Mouse (Mus musculus) kidney, postnatal 36 days (tissue): ENCODE data around the gene Mid1.

Experiments used
- DNase-seq, 2 experiments: peaks; one replicate each; pipeline ENCODE4 v3.0.0; 2021 to 2022; ENCODE audit warnings: mixed read lengths in 2 of 2

Gene Mid1

GRCm38 (mm10) chrX:169685131-169685530 lies at the start of gene Mid1:
TSS of gene Mid1 (plus strand) at chrX:169685199.
- peak; percentile 2 to 23 for DNase-seq

GRCm38 (mm10) chrX:169673056-169673455 lies 11.9 kb upstream of the Mid1 start:
- no peak for DNase-seq

DNA sequence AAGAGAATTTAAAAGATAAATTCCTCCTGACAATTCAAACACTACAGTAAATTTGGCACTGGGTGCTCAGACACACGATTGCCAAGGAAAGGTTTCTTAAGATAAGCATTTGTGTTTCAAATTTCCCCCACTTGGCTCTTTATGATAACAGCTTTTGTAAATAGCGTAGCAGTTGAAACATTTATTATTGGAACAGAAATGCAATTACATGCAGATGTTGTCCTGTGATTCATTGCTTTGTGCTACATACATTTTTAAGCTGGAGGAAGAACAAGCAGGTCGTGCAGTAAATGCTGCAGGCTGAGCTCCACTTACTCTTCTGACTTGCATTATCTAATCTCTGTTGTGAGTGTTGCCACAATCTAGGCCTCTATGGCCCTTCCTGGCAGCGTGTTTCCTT lies 8.7 kb upstream of the Mid1 start:
- DNase-seq, result no peak

DNA sequence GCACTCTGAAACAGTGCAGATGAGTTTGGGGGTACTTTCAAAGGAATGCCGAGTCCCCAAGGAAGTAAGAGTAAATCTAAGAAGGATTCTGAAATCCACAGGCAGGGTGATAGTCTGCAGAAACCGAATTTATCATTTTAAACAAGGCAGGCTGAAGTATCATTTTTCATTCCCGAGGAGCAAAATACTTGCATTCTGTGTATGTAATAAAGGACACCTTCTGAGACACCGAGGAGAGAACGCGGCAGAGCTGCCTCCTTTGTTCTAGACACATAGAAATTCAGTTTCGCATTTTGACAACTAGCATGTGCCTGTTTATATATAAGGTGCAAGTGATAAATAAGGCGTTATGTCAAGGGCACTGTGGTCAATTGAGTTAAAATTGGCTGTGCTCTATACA lies 732 bp downstream of the Mid1 start:
- DNase-seq, result no peak

GRCm38 (mm10) chrX:169691217-169691616 lies 6.2 kb downstream of the Mid1 start:
- peak in 1 of 2 experiments; percentile 0 for DNase-seq

GRCm38 (mm10) chrX:169691675-169692074 lies 6.7 kb downstream of the Mid1 start:
- DNase-seq, result no peak

GRCm38 (mm10) chrX:169692225-169692909 lies 7.4 kb downstream of the Mid1 start:
- no peak for DNase-seq

DNA sequence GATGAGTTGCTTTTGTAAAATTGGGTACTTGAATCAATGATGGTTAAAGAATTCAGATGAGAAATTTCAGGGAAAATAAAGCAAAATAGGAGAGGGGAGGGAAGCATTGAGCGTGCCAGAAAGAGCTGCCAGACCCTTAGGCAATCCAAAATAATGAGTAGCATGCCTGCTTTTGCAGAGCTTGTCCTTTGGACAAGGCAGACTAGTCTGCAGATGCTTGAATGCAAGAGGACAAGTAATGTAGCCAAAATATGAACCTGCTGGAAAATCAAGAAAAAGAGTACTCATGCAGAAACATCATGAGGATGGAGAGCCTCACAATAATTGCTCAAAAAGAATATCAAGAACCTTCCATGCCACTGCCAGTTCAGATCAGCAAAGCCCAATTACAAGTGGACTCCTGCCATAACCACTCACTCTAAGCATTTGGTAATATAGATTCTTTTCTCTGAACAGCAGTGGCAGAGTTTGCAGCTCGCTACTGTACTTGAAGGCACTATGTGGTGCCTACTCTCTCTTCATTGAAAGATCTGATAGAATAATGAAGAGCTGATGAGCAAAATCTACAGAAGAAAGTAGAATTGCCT lies 19.1 kb downstream of the Mid1 start:
- DNase-seq, result no peak

DNA sequence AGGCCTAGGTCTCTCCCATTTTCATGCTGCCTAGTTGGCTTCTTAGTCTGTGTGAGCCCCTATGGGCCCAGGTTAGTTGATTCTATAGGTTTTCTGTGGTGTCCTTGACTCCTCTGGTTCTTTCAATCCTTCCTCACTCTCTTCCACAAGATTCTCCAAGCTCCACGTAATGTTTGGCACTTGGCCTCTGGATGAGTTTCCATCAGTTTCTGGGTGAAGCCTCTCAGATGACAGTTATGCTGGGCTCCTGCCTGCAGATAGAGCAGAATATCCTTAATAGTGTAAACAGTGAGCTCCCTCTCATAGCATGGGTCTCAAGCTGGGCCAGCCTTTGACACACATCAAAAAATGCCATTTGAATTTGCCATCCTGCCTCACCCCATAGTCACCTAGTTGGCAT lies 38.5 kb downstream of the Mid1 start:
- no peak for DNase-seq

DNA sequence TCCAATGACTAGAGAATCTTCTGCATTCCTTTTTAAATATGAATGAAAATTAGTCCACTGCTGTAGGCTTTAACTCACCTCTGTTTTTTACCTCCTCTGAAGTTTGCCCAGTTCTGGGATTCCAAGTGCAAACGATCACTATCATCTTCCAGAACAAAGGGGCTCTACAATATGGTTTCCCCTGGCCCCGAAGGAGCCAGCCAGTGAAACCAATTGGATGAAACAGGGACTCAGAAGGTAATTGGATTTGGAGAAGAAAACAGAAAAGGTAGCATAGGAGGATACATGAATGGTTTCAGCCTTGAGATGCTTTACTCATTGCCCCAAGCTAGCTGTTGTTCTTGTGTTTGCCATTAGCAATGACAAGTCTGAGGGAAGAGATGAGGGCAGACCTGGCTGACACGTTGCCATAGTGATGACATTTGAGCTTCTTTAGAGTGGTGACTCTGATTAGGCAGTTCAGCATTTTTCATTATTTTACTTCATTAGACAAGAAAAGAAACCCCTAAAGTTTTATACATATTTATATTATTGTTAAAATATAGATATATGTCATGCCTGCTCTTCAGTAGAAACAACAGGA lies 50.5 kb downstream of the Mid1 start:
- DNase-seq, result no peak

DNA sequence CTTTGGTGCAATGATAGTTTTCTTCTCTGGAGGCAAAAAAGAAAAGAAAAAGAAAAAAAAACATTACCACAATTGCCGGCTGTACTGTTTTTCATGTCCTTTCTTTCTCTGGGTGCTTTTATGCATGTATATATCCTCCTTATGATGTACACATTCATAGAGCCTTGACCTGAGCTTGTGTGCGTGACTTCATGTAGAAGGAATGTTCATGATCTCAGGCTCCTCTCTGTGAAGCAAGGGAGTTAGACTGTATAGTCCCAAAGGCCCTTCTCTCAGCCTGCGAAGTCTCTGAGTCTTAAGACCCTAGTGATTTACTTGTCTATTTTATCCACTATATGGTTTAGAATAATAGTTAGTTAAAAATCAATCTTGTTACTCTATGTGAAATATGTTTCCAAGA lies 73.0 kb downstream of the Mid1 start:
- DNase-seq, result no peak

- no peak for DNase-seq
These were observed 94.5 kb downstream of the Mid1 start, which contains the start of gene 4933400A11Rik for GRCm38 (mm10) chrX:169779535-169779934. TSS of gene 4933400A11Rik (minus strand) at chrX:169779635.

DNA sequence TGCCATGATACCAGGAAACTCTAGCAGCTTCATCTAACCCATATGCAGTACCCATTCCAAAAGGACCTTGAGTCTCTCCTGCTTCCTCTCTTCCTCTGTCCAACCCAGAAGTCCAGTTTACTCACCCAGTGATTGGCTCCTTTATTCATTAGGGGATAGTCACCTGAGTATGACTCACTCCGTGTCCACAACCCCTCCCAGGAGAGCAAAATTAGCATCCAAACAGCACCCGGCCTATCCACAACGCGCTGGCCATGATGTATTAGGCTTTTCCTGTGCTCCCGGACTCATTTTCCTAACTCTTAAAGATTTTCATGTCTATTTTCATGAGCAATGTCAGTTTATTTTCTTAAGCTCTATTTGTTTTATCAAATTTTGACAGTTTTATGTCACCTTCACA lies 104.7 kb downstream of the Mid1 start:
- DNase-seq, result no peak

- DNase-seq, result no peak
These were observed 107.9 kb downstream of the Mid1 start for GRCm38 (mm10) chrX:169792879-169793278.

DNA sequence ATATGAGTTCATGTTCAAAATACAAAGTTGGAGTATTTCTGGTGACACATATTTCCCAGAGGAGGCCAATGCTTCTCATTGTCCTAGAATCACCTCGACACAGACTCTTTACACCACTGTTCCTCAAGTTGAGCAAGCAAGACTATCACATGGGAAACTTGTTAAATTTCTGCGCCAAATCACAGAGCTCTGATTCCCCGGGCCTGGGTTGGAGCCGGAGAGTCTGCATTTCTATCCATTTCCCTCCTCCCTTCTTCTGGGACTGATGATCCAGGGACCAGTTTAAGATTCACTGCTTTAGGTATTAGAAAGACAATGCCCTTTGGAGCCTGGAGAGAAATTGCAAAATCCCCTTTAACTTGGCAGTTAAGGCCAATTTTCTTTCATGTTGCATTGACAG lies 109.4 kb downstream of the Mid1 start:
- DNase-seq, result no peak

DNA sequence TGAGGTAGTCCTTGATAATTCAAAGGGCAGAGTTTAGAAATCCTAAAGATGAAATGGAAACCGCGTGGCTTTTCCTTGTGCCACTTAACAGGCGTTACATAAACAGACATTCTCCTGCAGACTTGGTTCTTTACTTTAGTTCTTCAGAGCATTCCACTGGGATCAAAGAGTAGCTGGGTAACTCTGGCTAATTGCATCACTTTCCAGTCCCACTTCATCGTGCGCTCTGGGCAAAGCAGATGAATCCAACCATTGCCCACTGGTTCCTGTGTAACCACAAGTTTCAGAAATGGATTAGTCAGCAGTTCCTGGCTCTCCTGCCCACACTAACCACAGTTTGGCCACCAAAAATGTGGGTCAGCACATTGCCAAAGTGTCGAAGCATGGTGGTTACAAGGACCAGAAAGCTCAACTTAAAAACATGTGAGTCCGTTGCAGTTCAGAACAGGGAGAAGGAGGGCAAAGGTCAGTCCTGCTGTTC lies 109.9 kb downstream of the Mid1 start:
- DNase-seq, result peak; percentile 11 to 29

DNA sequence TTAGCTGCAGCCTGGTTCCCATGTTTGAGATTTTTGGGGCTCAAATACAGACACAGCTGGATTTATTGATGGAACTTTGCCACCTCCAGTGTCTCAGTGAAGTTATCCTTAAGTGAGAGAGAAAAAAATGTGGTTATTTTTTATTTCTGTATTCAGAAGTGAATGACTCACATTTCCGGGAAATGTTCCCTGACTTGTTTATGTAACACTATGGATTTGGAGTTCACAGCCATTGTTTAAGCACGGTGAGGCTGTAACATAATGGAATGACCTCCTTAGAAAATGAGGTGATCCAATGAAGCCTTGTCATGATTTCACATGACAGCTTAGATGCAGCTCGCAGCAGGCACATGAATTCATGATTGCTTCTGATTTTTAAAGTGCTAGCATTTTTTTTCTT lies 112.1 kb downstream of the Mid1 start:
- DNase-seq, result no peak

- DNase-seq, result peak; percentile 26 to 38
These were observed 114.1 kb downstream of the Mid1 start for GRCm38 (mm10) chrX:169798987-169799680.

DNA sequence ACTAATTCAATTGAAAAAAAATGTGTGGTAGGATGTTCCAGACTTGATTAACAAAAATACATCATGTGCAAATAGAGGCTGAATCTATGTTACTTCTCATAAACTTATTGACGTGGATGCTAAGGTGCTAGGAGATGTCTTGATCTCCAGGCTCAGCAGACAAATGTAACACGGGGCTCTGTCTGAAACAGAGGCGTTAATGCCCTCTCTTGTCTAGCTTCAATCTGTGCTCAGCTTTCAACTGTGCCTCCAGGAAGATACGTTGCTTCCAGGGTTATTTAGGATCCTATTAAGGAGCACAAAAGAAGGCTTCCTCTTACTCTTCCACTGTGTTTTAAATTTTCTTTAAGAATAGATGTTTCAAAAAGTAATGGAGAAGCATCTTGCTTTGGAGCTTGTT lies 115.2 kb downstream of the Mid1 start:
- DNase-seq, result no peak

DNA sequence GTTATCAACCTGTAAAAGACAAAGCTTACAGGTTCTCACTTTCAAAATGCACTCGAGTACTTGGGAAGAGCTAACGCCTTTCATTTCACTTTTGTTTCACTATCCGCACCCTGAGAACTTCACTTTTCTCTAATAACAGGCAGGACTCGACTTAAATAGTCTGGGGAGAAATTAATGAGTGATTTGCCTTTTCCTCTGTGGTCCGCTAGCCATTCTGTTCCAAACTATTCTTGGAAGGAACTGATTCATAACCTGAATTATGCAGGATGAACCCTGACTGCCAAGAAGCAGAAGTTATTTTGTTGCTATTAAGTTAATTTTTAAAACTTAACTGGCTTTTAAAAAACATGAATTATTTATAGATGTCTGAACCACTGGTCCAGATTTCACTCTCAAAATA lies 120.8 kb downstream of the Mid1 start:
- no peak for DNase-seq

DNA sequence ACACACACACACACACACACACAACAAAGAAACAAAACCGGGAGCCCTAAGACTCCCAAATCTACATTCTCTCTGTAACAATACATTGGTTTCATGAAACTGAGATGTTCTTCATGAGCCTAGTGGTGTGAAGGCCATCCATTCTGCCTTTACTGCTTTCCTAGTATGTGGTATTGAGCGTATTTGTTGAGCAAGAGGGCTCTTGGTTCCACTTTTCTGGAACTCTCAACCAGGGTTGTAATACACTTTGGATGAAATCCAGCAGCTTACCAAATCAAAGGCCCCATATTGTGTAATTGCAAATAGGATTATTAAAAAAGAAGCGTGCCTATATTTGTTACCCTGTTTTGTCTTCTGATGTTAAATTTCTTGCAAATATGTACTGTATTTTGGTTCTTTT lies 122.7 kb downstream of the Mid1 start:
- no peak for DNase-seq

- no peak for DNase-seq
These were observed 126.3 kb downstream of the Mid1 start for GRCm38 (mm10) chrX:169811318-169811717.

DNA sequence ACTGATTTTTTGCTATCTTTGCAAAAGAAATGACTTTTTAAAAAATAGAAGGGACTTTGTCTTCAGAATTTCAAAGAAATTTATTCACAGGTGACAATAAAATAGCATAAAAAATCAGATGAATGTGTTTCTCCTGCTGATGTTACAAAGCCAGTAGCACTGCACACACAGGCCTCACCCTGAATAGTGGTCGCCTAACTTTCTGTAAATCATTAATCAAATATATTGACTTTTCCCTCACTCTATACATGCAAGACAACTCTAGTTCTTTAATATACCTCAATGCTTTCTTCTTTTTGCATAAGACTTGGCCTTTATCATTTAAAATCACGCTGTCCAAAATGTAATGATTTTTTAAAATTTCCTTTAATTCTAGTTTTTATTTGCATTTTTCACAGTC lies 126.8 kb downstream of the Mid1 start:
- no peak for DNase-seq

- DNase-seq, result no peak
These were observed 128.7 kb downstream of the Mid1 start for GRCm38 (mm10) chrX:169813673-169814072.
